Mouse (Mus musculus) kidney, embryonic 14.5 days (tissue): Measurements from ENCODE around the gene Pak7. TPM values are rescaled to one million over a fixed set of nuclear protein-coding genes. Genes with fewer than 3 reads are reported as not detected.

Source experiments
- ATAC-seq: fragments of 200-750 bp; cut with Nextera tagmentation; 2 replicates; pipeline ENCODE4 v1.8.0; 2017; ENCODE audit warnings: moderate number of reproducible peaks, mild to moderate bottlenecking, moderate TSS enrichment, moderate library complexity; ENCODE audit not compliant: low FRiP score, low TSS enrichment
- H3K27ac ChIP-seq: fragments of 300-500 bp; sonication (generic); 2 replicates; pipeline ENCODE4 v1.5.1; 2014; ENCODE audit warnings: low read depth, mild to moderate bottlenecking, low read length, moderate library complexity, mixed read lengths
- H3K27me3 ChIP-seq: fragments of 300-500 bp; sonication (generic); 2 replicates; pipeline ENCODE4 v1.6.1; 2014; ENCODE audit warnings: mild to moderate bottlenecking, low read length; ENCODE audit not compliant: control insufficient read depth, insufficient read depth
- H3K36me3 ChIP-seq: fragments of 300-500 bp; sonication (generic); 2 replicates; pipeline ENCODE4 v1.6.1; 2014; ENCODE audit warnings: low read length, mixed read lengths; ENCODE audit not compliant: control insufficient read depth, insufficient read depth
- H3K4me1 ChIP-seq: fragments of 300-500 bp; sonication (generic); 2 replicates; pipeline ENCODE4 v1.6.1; 2014; ENCODE audit warnings: low read length, mixed read lengths; ENCODE audit not compliant: control insufficient read depth, insufficient read depth
- H3K4me2 ChIP-seq: fragments of 300-500 bp; sonication (generic); replicated peaks from 2 replicates; pipeline ENCODE4 v1.6.1; 2014; ENCODE audit warnings: low read depth, mild to moderate bottlenecking, low read length
- H3K4me3 ChIP-seq: fragments of 300-500 bp; sonication (generic); 2 replicates; pipeline ENCODE4 v1.5.1; 2014; ENCODE audit warnings: mild to moderate bottlenecking, low read length
- H3K9ac ChIP-seq: fragments of 300-500 bp; sonication (generic); 2 replicates; pipeline ENCODE4 v1.6.1; 2014; ENCODE audit warnings: low read depth, mild to moderate bottlenecking, low read length, moderate library complexity
- H3K9me3 ChIP-seq: fragments of 300-500 bp; sonication (generic); 2 replicates; pipeline ENCODE4 v1.6.1; 2016; ENCODE audit warnings: low read length; ENCODE audit not compliant: control insufficient read depth
- WGBS: fragments of 180-500 bp; shearing (Covaris S2); extraction: QIAGEN DNeasy Blood & Tissue Kit; methylation state at CpG from one replicate; pipeline ENCODE4 v1.1.7; 2014; 5-methylcytosine and 5-hydroxymethylcytosine counted together
- polyA plus RNA-seq: library from polyadenylated mRNA; unstranded; fragments of >200 nt; fragmentation: Nextera tagmentation; extraction: Ambion mirVana; gene quantifications from 2 replicates; pipeline ENCODE4 v1.2.1, GENCODE M21; 2014

Pak7 gene
- polyA plus RNA-seq, 1 experiment from 2014 or later, result 1.6 TPM

- Histone ChIP-seq H3K36me3 (no peaks in the 10 kb centered on the region), H3K9me3 (no peaks in the 10 kb centered on the region), H3K9ac (no peak overlapping the region), H3K4me2 (no peak overlapping the region), H3K27me3 (no peaks in the 10 kb centered on the region), H3K27ac (no peak overlapping the region), H3K4me3 (no peak overlapping the region), H3K4me1 (no peaks in the 10 kb centered on the region)
- no peak for ATAC-seq
- WGBS, result 43% methylated on average over 4 of the region's 4 CpGs
Observed at GRCm38 (mm10) chr2:136139159-136140069, 248.4 kb downstream of the Pak7 start.

DNA sequence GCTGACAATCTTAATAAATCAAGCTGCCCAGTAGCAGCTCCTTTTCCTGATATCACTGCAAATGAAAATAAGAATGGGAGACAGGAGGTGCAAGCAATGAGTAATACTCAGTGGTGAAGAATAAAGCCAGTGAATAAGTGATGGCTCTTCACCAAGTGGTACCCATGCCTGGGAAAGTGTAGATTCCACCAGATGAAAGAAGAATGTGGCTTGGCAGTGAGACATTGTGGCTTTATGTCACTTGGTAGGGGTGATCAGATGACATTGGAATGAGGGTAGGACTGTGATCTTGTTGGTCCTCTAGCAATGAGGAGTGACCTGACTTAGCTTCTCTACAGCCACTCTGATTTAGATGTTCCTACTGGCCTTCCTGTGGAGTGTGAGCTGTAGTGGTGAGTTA lies 249.3 kb downstream of the Pak7 start:
- no peak overlapping the region for H3K4me2 ChIP-seq
- H3K9me3 ChIP-seq, result no peaks in the 10 kb centered on the region
- H3K4me3 ChIP-seq, result no peak overlapping the region
- no peaks in the 10 kb centered on the region for H3K36me3 ChIP-seq
- no peak for ATAC-seq
- H3K27me3 ChIP-seq, result no peaks in the 10 kb centered on the region
- H3K27ac ChIP-seq, result no peak overlapping the region
- no peak overlapping the region for H3K9ac ChIP-seq
- no peaks in the 10 kb centered on the region for H3K4me1 ChIP-seq

DNA sequence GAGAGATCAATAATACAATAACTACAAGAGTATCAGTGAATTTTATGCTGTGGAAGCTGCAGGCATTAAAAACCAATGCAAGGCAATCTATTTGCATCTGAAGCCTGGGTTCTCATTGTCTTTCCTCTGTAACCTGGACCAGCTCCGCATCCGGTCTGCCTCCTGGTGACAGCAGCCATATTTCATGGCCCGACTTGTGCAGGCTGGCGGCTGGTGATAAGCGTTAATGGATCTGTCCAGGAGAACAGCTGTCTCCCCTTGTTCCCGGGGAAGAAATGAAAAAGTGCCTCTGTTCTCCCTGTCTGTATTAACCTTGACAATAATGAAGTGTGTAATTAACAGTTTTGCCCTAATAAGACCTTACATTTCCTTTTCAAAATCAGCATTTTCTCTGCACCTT lies 265.9 kb downstream of the Pak7 start:
- H3K4me1 ChIP-seq, result peaks cover 6% of the 10 kb centered on the region; the same call in 1 of the 2 replicates
- WGBS, result 7% methylated on average over 6 of the region's 6 CpGs
- no peak overlapping the region for H3K4me3 ChIP-seq
- peak; percentile 84; the same call in 1 of the 2 replicates for ATAC-seq
- H3K36me3 ChIP-seq, result no peaks in the 10 kb centered on the region
- no peaks in the 10 kb centered on the region for H3K9me3 ChIP-seq
- H3K27me3 ChIP-seq, result no peaks in the 10 kb centered on the region
- no peak overlapping the region for H3K27ac ChIP-seq
- H3K9ac ChIP-seq, result no peak overlapping the region
- no peak overlapping the region for H3K4me2 ChIP-seq

DNA sequence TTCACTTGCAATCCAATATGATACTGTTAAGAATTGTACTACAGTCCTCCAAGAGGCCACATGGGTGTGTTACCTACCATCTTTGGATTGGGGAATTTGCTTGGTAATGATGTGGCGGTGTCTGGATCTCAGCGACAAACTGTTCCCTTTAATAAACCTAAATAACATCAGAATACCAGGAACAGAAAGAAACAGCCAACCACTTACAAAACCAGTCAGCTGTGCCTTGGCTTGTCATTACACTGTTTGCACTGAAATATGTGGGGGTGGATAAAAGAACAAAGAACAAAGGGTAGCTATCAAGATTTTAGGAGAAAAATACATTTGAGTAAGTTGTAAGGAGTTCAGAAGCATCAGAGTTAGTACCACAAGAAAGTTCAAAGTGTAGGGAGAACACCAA lies 269.8 kb downstream of the Pak7 start:
- WGBS, result 86% methylated on average over 2 of the region's 2 CpGs
- H3K27me3 ChIP-seq, result no peaks in the 10 kb centered on the region

DNA sequence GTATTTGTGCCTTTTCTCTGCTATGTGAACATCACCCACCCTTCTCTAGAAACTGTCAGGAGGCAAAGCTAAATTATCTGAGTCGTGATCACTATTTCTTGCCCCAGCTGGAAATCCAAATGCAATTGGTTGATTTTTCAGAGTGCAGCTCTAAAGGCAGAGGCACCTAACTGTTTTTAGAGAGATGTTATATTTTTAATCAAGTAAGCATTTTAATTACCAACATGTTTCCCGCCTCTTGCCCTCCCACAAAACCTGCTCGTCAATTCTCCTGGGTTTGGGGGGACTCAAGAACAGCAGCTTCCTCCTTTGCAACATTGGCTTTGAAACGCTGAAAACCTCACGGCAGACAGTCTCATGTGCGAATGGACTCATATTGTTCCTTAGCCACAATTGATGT lies 274.4 kb downstream of the Pak7 start:
- Histone ChIP-seq H3K9ac (no peak overlapping the region), H3K27ac (no peak overlapping the region), H3K4me2 (no peak overlapping the region), H3K9me3 (no peaks in the 10 kb centered on the region), H3K4me3 (no peak overlapping the region), H3K4me1 (no peaks in the 10 kb centered on the region), H3K36me3 (no peaks in the 10 kb centered on the region), H3K27me3 (no peaks in the 10 kb centered on the region)
- 78% methylated on average over 6 of the region's 6 CpGs for WGBS
- ATAC-seq, result no peak

More for the DNA sequence above, 269.8 kb downstream of the Pak7 start:
- Histone ChIP-seq H3K9ac (no peak overlapping the region), H3K4me3 (no peak overlapping the region), H3K4me1 (peaks cover 6% of the 10 kb centered on the region; the same call in 1 of the 2 replicates), H3K9me3 (no peaks in the 10 kb centered on the region), H3K27ac (no peak overlapping the region), H3K36me3 (no peaks in the 10 kb centered on the region), H3K4me2 (no peak overlapping the region)
- ATAC-seq, result no peak

GRCm38 (mm10) chr2:136109038-136109363 lies 278.8 kb downstream of the Pak7 start:
- Histone ChIP-seq H3K27me3 (no peaks in the 10 kb centered on the region), H3K9me3 (no peaks in the 10 kb centered on the region), H3K9ac (no peak overlapping the region), H3K4me2 (no peak overlapping the region), H3K4me1 (no peaks in the 10 kb centered on the region), H3K4me3 (no peak overlapping the region), H3K27ac (no peak overlapping the region), H3K36me3 (no peaks in the 10 kb centered on the region)
- no peak for ATAC-seq
- 15% methylated on average over 2 of the region's 2 CpGs for WGBS

- peak; percentile 80; the same call in 1 of the 2 replicates for ATAC-seq
- WGBS, result 28% methylated on average over 6 of the region's 6 CpGs
- H3K4me3 ChIP-seq, result no peak overlapping the region
- no peaks in the 10 kb centered on the region for H3K36me3 ChIP-seq
- no peaks in the 10 kb centered on the region for H3K27me3 ChIP-seq
- H3K9me3 ChIP-seq, result no peaks in the 10 kb centered on the region
- no peak overlapping the region for H3K9ac ChIP-seq
- H3K27ac ChIP-seq, result no peak overlapping the region
- no peak overlapping the region for H3K4me2 ChIP-seq
- no peaks in the 10 kb centered on the region for H3K4me1 ChIP-seq
Observed at GRCm38 (mm10) chr2:136108124-136109037, 279.4 kb downstream of the Pak7 start.

DNA sequence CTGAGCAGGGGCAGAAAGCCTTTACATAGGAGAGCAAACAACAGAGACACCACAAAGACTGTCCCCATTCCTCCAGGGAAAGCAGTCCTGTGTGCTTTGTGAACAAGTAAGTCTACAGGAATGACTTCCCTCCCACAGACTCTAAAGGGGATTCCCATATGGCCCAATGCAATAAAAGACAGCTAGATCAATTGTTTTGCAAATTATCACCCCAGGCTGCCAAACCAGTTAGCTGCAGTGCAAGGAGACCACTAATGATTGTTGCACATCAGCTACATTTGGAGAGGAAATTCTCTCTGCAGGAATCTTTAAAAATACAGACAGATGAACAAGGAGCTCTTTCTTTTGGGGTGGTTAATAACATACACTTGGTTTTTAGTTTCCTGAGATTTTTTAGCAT lies 280.2 kb downstream of the Pak7 start:
- Histone ChIP-seq H3K27me3 (no peaks in the 10 kb centered on the region), H3K36me3 (no peaks in the 10 kb centered on the region), H3K27ac (no peak overlapping the region), H3K4me2 (no peak overlapping the region), H3K4me1 (no peaks in the 10 kb centered on the region), H3K4me3 (no peak overlapping the region), H3K9ac (no peak overlapping the region), H3K9me3 (no peaks in the 10 kb centered on the region)
- ATAC-seq, result no peak

DNA sequence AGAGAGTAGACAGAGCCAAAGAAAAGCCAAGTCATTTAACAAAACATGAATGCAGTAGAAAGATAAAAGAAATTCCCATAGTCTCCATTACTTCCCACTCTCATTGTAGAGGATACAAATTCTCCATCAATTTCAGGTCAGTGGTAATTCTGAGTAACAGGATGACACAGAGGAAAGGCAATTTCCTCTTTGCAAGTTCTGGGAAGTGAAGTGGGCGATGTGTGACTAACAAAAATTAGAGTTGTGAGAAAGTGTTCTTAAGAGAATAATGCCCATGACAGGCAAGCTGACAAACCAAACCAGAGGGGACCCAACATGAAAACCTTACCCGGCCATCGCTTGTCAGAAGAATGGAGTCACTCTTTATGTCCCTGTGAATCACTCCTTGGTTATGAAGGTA lies 290.6 kb downstream of the Pak7 start:
- Histone ChIP-seq H3K9ac (no peak overlapping the region), H3K27ac (no peak overlapping the region), H3K4me1 (no peaks in the 10 kb centered on the region), H3K27me3 (no peaks in the 10 kb centered on the region), H3K4me2 (no peak overlapping the region), H3K4me3 (no peak overlapping the region), H3K36me3 (no peaks in the 10 kb centered on the region), H3K9me3 (no peaks in the 10 kb centered on the region)
- WGBS, result 87% methylated on average over 3 of the region's 3 CpGs
- ATAC-seq, result no peak
